Mouse (Mus musculus): ENCODE data around the gene 2310022A10Rik.

2310022A10Rik gene

DNA sequence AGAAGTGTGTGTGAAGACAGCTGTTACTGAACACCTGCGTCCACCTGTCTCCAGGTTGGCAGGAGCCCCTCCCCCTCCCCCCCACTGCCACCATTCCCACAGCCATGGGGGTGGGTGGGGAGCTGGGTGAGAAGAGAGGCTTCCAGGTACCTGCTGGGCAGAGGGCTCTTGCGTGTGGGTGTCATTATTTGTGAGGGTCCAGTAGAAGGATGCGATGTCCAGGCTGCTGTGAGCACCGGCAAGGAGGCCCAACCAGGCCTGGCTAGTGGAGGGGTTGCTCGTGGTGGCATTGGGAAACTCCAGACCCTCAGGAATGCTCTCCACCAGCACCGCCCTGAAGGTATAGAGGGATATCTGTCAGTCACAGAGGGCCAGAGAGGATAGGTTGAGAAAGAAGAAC is 12.1 kb upstream of the 2310022A10Rik start:
- no peak for DNase-seq (ENCODE audit: low spot score in 2 of 2)

GRCm38 (mm10) chr7:27541431-27541830 is 11.6 kb upstream of the 2310022A10Rik start:
- peak; percentile 83 to 90 for DNase-seq (ENCODE audit: low spot score in 2 of 2)

GRCm38 (mm10) chr7:27541922-27542321 is 11.1 kb upstream of the 2310022A10Rik start:
- no peak for DNase-seq (ENCODE audit: low spot score in 2 of 2)

GRCm38 (mm10) chr7:27542392-27543033 is 10.5 kb upstream of the 2310022A10Rik start:
- DNase-seq (ENCODE audit: low spot score in 2 of 2): peak; percentile 89

- DNase-seq (ENCODE audit: low spot score in 2 of 2): no peak
Observed at GRCm38 (mm10) chr7:27543065-27543464, 10.0 kb upstream of the 2310022A10Rik start.

- DNase-seq (ENCODE audit: low spot score in 2 of 2): no peak
Observed at GRCm38 (mm10) chr7:27543851-27544250, 9.2 kb upstream of the 2310022A10Rik start.

DNA sequence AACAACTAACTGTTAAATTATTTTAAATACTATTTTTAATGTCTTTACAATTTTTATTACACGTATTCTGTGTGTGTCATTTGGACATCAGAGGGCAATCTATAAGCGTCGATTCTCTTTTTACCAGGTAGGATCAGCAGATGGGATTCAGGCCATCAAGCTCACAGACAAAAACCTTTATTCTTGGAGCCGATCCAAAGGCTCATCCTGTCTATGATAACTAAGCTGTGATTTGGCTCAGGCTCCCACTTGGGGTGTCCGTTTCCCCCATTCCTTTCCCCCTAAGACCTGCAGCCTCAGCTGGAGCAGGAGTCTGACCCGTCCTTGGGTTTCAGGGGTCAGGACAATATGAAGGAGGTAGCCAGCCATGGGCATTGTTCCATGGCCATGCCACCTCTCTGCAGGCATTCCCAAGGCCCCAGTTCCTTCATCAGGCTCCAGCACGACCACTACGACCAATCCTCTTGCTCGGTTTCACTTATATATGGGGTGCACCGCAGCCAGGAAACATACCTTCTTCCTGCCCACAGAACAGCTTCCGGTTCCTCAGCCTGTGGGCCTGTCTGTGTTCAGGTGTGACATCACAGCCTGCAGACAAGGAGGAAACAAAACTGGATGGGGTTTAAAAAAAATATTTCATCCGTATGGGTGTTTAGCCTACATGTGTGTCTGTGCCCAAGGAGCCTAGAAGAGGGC is 8.2 kb upstream of the 2310022A10Rik start:
- no peak for DNase-seq (ENCODE audit: low spot score in 2 of 2)

DNA sequence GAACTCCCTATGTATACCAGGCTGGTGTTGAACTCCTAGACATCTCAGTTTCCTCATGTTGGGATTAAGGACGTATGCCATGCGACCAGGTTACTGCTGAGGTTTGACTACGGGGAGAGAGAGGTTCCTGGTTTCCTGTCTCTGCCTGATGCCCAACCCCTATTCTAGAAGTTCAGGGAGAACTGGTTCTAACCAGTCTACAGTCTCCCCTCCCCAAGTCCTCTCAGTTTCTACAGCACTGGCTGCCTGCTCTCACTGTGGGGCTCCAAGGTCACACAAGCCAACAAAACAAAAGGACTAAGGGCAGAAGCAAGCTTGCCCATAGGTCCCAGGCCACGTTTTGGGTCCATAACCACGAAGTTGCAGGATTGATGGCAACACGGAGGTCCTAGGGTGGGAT is 3.4 kb upstream of the 2310022A10Rik start:
- DNase-seq (ENCODE audit: low spot score in 2 of 2): no peak

DNA sequence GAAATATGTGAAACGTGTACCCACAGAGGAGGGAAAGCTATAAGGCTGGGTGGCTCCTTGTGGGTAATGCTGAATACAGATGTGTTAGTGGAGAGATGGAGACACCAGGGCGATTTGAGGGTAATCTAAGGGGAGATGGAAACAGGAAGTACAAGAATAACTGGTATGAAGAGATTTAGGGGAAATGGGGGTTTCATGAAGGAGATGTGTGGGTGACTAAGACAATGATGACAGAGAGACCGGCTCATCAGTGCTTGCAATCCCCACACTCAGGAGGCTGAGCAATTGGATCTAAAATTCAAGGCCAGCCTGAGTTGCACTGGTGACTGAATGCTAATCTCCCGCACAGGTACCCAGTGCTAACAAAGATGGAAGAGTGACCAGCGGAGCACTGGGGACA is 963 bp upstream of the 2310022A10Rik start:
- no peak for DNase-seq (ENCODE audit: low spot score in 2 of 2)

- no peak for DNase-seq (ENCODE audit: low spot score in 2 of 2)
Observed at GRCm38 (mm10) chr7:27560291-27560887, 7.4 kb downstream of the 2310022A10Rik start.

DNA sequence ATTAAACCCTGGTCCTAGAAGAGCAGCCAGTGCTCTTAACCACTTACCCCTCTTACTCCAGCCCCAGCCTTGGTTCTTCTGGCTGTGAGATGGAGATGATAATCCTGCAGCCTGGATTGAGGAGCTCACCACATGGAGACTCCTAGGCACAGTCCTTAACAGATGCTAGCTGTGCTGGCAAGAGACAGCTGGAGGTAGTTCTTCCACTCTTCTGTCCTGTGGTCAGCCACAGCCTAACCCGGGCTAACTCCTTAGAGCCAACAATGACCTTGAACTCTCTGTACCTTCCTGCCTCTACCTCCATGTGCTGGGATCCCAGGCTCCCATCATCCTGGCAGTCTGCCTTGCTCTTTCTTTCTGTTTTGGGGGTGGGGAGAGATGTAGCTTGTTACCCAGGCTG is 7.9 kb downstream of the 2310022A10Rik start:
- DNase-seq (ENCODE audit: low spot score in 2 of 2): no peak

- no peak for DNase-seq (ENCODE audit: low spot score in 2 of 2)
Observed at GRCm38 (mm10) chr7:27569580-27570224, 16.7 kb downstream of the 2310022A10Rik start.

DNA sequence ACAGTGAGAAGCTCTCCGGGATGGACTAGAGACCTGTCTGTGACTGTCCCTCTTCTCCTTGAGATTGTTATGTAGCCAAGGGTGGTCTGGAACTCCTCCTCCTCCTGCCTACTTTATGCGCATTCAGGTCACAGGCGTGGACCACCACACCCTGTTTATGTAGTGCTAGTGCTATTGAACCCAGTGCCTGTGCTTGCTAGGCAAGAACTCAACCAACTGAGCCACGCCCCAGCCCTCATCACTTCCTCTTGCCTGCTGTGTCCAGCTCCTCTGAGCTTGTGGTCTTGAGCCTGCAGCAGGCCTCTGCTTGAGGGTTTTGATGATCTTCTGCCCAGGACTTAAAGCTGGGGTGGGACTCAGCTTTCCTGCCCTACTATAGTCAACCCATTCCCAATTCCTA is 19.1 kb downstream of the 2310022A10Rik start:
- DNase-seq (ENCODE audit: low spot score in 2 of 2): no peak

GRCm38 (mm10) chr7:27574124-27574880 is 21.3 kb downstream of the 2310022A10Rik start:
- no peak for DNase-seq (ENCODE audit: low spot score in 2 of 2)

GRCm38 (mm10) chr7:27576914-27577313 is 23.9 kb downstream of the 2310022A10Rik start:
- no peak for DNase-seq (ENCODE audit: low spot score in 2 of 2)

DNA sequence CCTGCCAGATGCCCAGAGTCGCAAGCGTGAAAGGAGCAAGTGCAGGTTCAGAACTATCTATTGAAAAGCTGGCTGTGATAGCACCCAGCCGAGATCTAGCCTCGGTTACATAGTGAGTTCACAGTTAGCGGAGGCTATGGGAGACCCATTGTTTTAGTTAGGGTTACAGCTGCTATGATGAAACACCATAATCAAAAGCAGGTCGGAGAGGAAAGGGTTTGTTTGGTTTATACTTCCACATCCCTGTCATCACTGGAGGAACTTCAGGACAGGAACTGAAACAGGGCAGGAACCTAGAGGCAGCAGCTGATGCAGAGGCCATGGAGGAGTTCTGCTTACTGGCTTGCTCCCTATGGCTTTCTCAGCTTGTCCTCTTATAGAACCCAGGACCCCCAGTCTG is 24.6 kb downstream of the 2310022A10Rik start:
- DNase-seq (ENCODE audit: low spot score in 2 of 2): no peak

GRCm38 (mm10) chr7:27578465-27578864 is 25.4 kb downstream of the 2310022A10Rik start:
- no peak for DNase-seq (ENCODE audit: low spot score in 2 of 2)

GRCm38 (mm10) chr7:27580380-27581174 is 27.5 kb downstream of the 2310022A10Rik start:
- no peak for DNase-seq (ENCODE audit: low spot score in 2 of 2)

DNA sequence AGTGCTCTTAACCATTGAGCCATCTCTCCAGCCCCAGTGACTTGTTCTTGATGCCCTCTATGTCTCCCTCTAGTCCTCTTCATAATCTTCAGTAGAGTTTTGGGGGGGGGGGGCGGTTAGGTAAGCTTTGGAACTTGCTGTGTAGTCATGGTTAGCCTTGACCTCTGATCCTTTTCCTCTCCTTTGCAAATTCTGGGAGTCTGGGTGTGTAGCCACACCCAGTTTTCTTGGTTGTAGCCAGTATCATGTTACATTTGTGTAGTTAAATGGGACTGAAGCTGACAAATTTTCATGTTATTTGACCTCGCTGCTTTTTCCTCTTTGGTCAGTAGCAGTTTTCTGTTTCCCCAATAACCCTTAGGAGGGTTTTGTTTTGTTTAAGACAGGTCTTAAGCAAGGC is 33.8 kb downstream of the 2310022A10Rik start:
- DNase-seq (ENCODE audit: low spot score in 2 of 2): no peak

GRCm38 (mm10) chr7:27587741-27588140 is 34.7 kb downstream of the 2310022A10Rik start:
- DNase-seq (ENCODE audit: low spot score in 2 of 2): no peak

DNA sequence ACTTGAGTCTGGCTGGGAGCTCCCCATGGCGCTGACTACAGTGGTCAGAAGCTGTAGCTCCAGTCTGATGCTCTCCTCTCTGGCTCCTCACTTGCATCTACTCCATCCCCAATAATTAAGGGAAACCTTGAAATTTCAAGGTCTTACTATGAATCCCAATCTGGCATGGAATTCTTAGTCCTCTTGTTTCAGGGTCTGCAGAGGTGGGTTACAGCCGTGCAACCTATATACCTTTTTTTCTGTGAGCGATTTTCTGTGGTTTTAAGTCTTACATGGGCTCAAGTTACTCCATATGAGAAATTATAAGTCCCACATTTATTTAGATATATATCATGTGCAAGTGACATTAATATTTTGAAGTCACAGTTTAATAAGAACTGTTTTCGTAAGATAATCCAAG is 37.1 kb downstream of the 2310022A10Rik start:
- no peak for DNase-seq (ENCODE audit: low spot score in 2 of 2)

All from frontal cortex, postnatal 10 days (tissue).